14 mouse cellular contexts compared by ENCODE assay signal in the genomic region with DNA sequence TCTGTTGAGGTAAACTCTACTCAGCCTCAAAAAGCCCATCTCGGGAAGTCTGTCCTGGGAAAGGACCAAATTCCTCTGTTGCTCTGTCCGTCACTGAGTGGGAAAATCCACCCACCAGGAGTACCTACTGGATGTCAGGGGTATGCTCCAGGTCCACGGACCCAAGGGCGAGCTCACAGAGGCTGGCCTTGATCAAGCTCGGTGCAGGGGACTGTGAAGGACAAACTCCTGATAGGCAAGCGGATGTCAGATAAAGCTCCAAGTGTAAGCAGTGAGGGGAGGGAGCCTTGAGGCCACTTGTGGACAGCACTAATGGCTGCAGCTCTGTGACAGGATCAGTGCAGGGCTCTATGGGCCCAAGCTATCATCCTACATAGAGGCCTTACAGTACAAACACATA. TPM values are rescaled to one million over a fixed set of nuclear protein-coding genes. Genes with fewer than 3 reads are reported as not detected.
A peak's percentile ranks its signal among the peaks of the same experiment; 100 is the strongest.
DNase-seq lines count a peak whose midpoint lies in the region; ATAC-seq and TF ChIP-seq lines count a peak whose summit lies in the region.
"Had no signal": no experiment of that assay in that cellular context is flagged by ENCODE, and none has a peak within 500 bp of the region (broad histone marks: within the 10 kb centered on the region; RNA-seq: fewer than 3 reads in every experiment).

No protein-coding gene starts in this region.

- intact Hi-C loops in heart, postnatal 36 days (cut with DNase I) = no loop called here

- H3K4me1 ChIP-seq in heart, embryonic 14.5 days (ENCODE audit: control insufficient read depth in 2 of 2, insufficient read depth in 2 of 2, low read length in 2 of 2) = peaks cover 70 to 77% of the 10 kb centered on the region in 2 experiments
- peaks cover 72% of the 10 kb centered on the region for H3K4me1 ChIP-seq in hindbrain, embryonic 15.5 days (replicated peaks)
- H3K4me1 ChIP-seq in olfactory bulb, adult 2 months (ENCODE audit: control insufficient read depth, insufficient read depth, low read length) = peaks cover 70% of the 10 kb centered on the region

- no peak for DNase-seq in heart, postnatal 36 days
- peak; percentile 69 for DNase-seq in ovary, adult 18-20 months (ENCODE audit: low spot score)
- no peak for DNase-seq in ovary, postnatal 14 days (ENCODE audit: low spot score)
- DNase-seq in cerebellum, adult 11 months = no peak
- DNase-seq: gastrocnemius, adult 2 months; lung, postnatal 10 days; thymus, adult 2 months had no signal

- no peaks in the 10 kb centered on the region for H3K27me3 ChIP-seq in heart, embryonic 14.5 days (ENCODE audit: control insufficient read depth, insufficient read depth, low read length)
- no peaks in the 10 kb centered on the region for H3K27me3 ChIP-seq in hindbrain, embryonic 15.5 days

- no peak for TF ChIP-seq CTCF in olfactory bulb, adult 2 months (IDR thresholded peaks at IDR 0.05; ENCODE audit: insufficient read depth, low read depth, low read length)

- 0 out of 2 replicates have a peak overlapping the region, but pooled peaks have one; percentile 45 for H3K9ac ChIP-seq in heart, embryonic 14.5 days (ENCODE audit: low read length)
- no peak overlapping the region for H3K9ac ChIP-seq in hindbrain, embryonic 15.5 days

- peak overlapping the region; percentile 60 to 65 for H3K27ac ChIP-seq in heart, embryonic 14.5 days (replicated peaks in 1 of 2; ENCODE audit: control insufficient read depth in 1 of 2, insufficient read depth in 1 of 2, low read depth in 2 of 2, low read length in 2 of 2)
- peak overlapping the region; percentile 56; the same call in 1 of the 2 replicates for H3K27ac ChIP-seq in hindbrain, embryonic 15.5 days (replicated peaks)
- H3K27ac ChIP-seq in olfactory bulb, adult 2 months (ENCODE audit: insufficient read depth, low read depth, low read length) = 0 out of 2 replicates have a peak overlapping the region, but pooled peaks have one; percentile 42
- H3K27ac ChIP-seq: gastrocnemius, adult 2 months had no signal

- no peak for TF ChIP-seq POLR2A in olfactory bulb, adult 2 months (IDR thresholded peaks at IDR 0.05; ENCODE audit: insufficient read depth, low read depth, low read length)

- H3K9me3 ChIP-seq in heart, embryonic 14.5 days (ENCODE audit: control insufficient read depth, low read length) = no peaks in the 10 kb centered on the region
- no peaks in the 10 kb centered on the region for H3K9me3 ChIP-seq in hindbrain, embryonic 15.5 days

- no peak overlapping the region for H3K4me2 ChIP-seq in heart, embryonic 14.5 days (ENCODE audit: low read length)
- no peak overlapping the region for H3K4me2 ChIP-seq in hindbrain, embryonic 15.5 days

- WGBS in heart, embryonic 14.5 days = 19% methylated on average over 6 of the region's 6 CpGs
- WGBS in hindbrain, embryonic 15.5 days = 81% methylated on average over 6 of the region's 6 CpGs
- WGBS in olfactory bulb, adult 2 months = 93% methylated on average over 6 of the region's 6 CpGs

- no peak overlapping the region for H3K4me3 ChIP-seq in heart, embryonic 14.5 days (ENCODE audit: control insufficient read depth in 1 of 2, insufficient read depth in 1 of 2, low read depth in 1 of 2, low read length in 2 of 2)
- no peak overlapping the region for H3K4me3 ChIP-seq in hindbrain, embryonic 15.5 days
- no peak overlapping the region for H3K4me3 ChIP-seq in olfactory bulb, adult 2 months (ENCODE audit: insufficient read depth, low read depth, low read length)
- H3K4me3 ChIP-seq: gastrocnemius, adult 2 months had no signal

- ATAC-seq in heart, embryonic 14.5 days (ENCODE audit: insufficient number of reproducible peaks, insufficient read depth, low FRiP score, low read depth) = peak; percentile 29; the same call in 1 of the 2 replicates
- ATAC-seq in hindbrain, embryonic 15.5 days (ENCODE audit: low FRiP score, low read depth) = no peak

- no peaks in the 10 kb centered on the region for H3K36me3 ChIP-seq in heart, embryonic 14.5 days (ENCODE audit: control insufficient read depth, insufficient read depth, low read length)
- no peaks in the 10 kb centered on the region for H3K36me3 ChIP-seq in hindbrain, embryonic 15.5 days

RNA-seq across cellular contexts. Expression of gene Cacna1h, which starts 23.4 kb away (rescaled TPM):
- polyA plus RNA-seq in heart, embryonic 14.5 days (2014; fragmentation: Nextera tagmentation; extraction: Ambion mirVana) = 8.8 and 9.9 TPM in 2 replicates
- 1 to 10 TPM; 5.4 to 6.5 TPM for total RNA-seq in heart, postnatal 36 days (2021)
- polyA plus RNA-seq in hindbrain, embryonic 15.5 days (2015; fragmentation: Nextera tagmentation; extraction: Ambion mirVana) = 10.0 and 10.6 TPM in 2 replicates
- not detected in 2 replicates for polyA plus RNA-seq in olfactory bulb, adult 2 months (2012; ENCODE audit: insufficient read depth, insufficient read length, low replicate concordance, missing spikeins)
- total RNA-seq: liver, adult 2 months had no signal

RNA-seq across cellular contexts. Expression of gene Tpsg1, which starts 41.1 kb away (rescaled TPM):
- 0.57 and 0.74 TPM in 2 replicates for polyA plus RNA-seq in heart, embryonic 14.5 days (2014; fragmentation: Nextera tagmentation; extraction: Ambion mirVana)
- total RNA-seq in heart, postnatal 36 days (2021) = under 1 TPM in 1 of 2 experiments, not detected in 1; 0.30 TPM
- 0.64 and 0.79 TPM in 2 replicates for polyA plus RNA-seq in hindbrain, embryonic 15.5 days (2015; fragmentation: Nextera tagmentation; extraction: Ambion mirVana)
- not detected in 2 replicates for polyA plus RNA-seq in olfactory bulb, adult 2 months (2012; ENCODE audit: insufficient read depth, insufficient read length, low replicate concordance, missing spikeins)
- total RNA-seq: layer of hippocampus, postnatal 10 days; liver, adult 2 months; monocyte, adult 5-6 weeks had no signal
- polyA plus RNA-seq: liver, adult 2 months had no signal

RNA-seq across cellular contexts. Expression of gene Tpsb2, which starts 44.1 kb away (rescaled TPM):
- polyA plus RNA-seq in heart, embryonic 14.5 days (2014; fragmentation: Nextera tagmentation; extraction: Ambion mirVana) = 1.4 and 1.7 TPM in 2 replicates
- total RNA-seq in heart, postnatal 36 days (2021) = 1 to 10 TPM; 1.8 to 2.2 TPM
- 0.14 and 0.23 TPM in 2 replicates for polyA plus RNA-seq in hindbrain, embryonic 15.5 days (2015; fragmentation: Nextera tagmentation; extraction: Ambion mirVana)
- polyA plus RNA-seq in olfactory bulb, adult 2 months (2012; ENCODE audit: insufficient read depth, insufficient read length, low replicate concordance, missing spikeins) = not detected in 2 replicates
- total RNA-seq: liver, adult 2 months; monocyte, adult 5-6 weeks had no signal
- polyA plus RNA-seq: liver, adult 2 months had no signal

RNA-seq across cellular contexts. Expression of gene Tekt4, which starts 44.2 kb away (rescaled TPM):
- 0.47 and 0.55 TPM in 2 replicates for polyA plus RNA-seq in heart, embryonic 14.5 days (2014; fragmentation: Nextera tagmentation; extraction: Ambion mirVana)
- total RNA-seq in heart, postnatal 36 days (2021) = under 1 TPM in 1 of 2 experiments, not detected in 1; 0.47 TPM
- 1.1 and 1.3 TPM in 2 replicates for polyA plus RNA-seq in hindbrain, embryonic 15.5 days (2015; fragmentation: Nextera tagmentation; extraction: Ambion mirVana)
- not detected in 2 replicates for polyA plus RNA-seq in olfactory bulb, adult 2 months (2012; ENCODE audit: insufficient read depth, insufficient read length, low replicate concordance, missing spikeins)
- total RNA-seq: gastrocnemius, adult 2 months; liver, adult 2 months; monocyte, adult 5-6 weeks had no signal
- polyA plus RNA-seq: kidney, embryonic 16.5 days; liver, adult 2 months had no signal
